Comparison of ENCODE assay signal across 21 mouse cellular contexts in the genomic region with DNA sequence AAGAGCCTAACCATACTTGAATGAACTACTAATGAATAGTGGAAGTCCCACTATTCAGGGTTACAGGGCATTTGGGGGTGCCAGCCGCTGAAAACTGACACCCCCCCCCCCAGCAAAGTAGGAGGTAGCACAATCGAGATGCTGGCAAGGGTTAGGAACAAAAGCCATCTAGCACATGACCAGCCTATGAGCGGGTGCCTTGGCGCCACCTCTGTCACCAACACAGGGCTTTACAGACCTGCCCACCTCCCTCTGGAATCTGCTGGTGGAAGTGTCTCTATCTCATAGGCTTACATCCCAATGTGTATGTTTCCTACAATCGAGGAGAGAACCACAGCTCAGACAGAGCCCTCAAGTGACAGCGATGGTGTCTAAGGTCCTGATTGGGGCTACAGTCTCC. TPM values are rescaled to one million over a fixed set of nuclear protein-coding genes. Genes with fewer than 3 reads are reported as not detected.
A peak's percentile ranks its signal among the peaks of the same experiment; 100 is the strongest.
DNase-seq lines count a peak whose midpoint lies in the region; ATAC-seq and TF ChIP-seq lines count a peak whose summit lies in the region.
"Had no signal": no experiment of that assay in that cellular context is flagged by ENCODE, and none has a peak within 500 bp of the region (broad histone marks: within the 10 kb centered on the region; RNA-seq: fewer than 3 reads in every experiment).

No protein-coding gene starts in this region.

- H3K4me1 ChIP-seq in spleen, adult 2 months (ENCODE audit: control insufficient read depth, insufficient read depth, insufficient read length), result peaks cover 60% of the 10 kb centered on the region
- peaks cover 85% of the 10 kb centered on the region for H3K4me1 ChIP-seq in embryonic facial prominence, embryonic 10.5 days
- peaks cover 29% of the 10 kb centered on the region for H3K4me1 ChIP-seq in limb, embryonic 11.5 days (ENCODE audit: control insufficient read depth, insufficient read depth, low read length)
- H3K4me1 ChIP-seq in liver, embryonic 16.5 days (ENCODE audit: control insufficient read depth, low read depth, low read length), result peaks cover 79% of the 10 kb centered on the region
- peaks cover 10% of the 10 kb centered on the region for H3K4me1 ChIP-seq in midbrain, embryonic 15.5 days
- peaks cover 22% of the 10 kb centered on the region for H3K4me1 ChIP-seq in midbrain, embryonic 13.5 days (replicated peaks)

- no peak for TF ChIP-seq CTCF in spleen, adult 2 months (IDR thresholded peaks at IDR 0.05; ENCODE audit: extremely low read depth, insufficient read depth, insufficient read length, insufficient replicate concordance)

- 56% methylated on average over 6 of the region's 6 CpGs for WGBS in spleen, adult 2 months
- WGBS in embryonic facial prominence, embryonic 10.5 days, result 85% methylated on average over 6 of the region's 6 CpGs
- WGBS in limb, embryonic 11.5 days, result 80% methylated on average over 6 of the region's 6 CpGs
- 72% methylated on average over 6 of the region's 6 CpGs for WGBS in liver, embryonic 16.5 days (ENCODE audit: insufficient replicate concordance)
- 83% methylated on average over 6 of the region's 6 CpGs for WGBS in midbrain, embryonic 15.5 days
- WGBS in midbrain, embryonic 13.5 days, result 86% methylated on average over 6 of the region's 6 CpGs

- H3K27ac ChIP-seq in spleen, adult 2 months (ENCODE audit: insufficient read depth, low read length), result peak overlapping the region; percentile 86
- H3K27ac ChIP-seq in embryonic facial prominence, embryonic 10.5 days (replicated peaks), result peak overlapping the region; percentile 45
- 0 out of 2 replicates have a peak overlapping the region, but pooled peaks have one; percentile 30 for H3K27ac ChIP-seq in limb, embryonic 11.5 days (replicated peaks; ENCODE audit: low read depth, low read length)
- peak overlapping the region; percentile 47 for H3K27ac ChIP-seq in liver, embryonic 16.5 days (ENCODE audit: low read length)
- H3K27ac ChIP-seq in midbrain, embryonic 15.5 days, result no peak overlapping the region
- no peak overlapping the region for H3K27ac ChIP-seq in midbrain, embryonic 13.5 days
- H3K27ac ChIP-seq: forebrain, embryonic 13.5 days; heart, embryonic 15.5 days; hindbrain, embryonic 15.5 days; kidney, embryonic 15.5 days had no signal

- no peak for DNase-seq in spleen, adult 2 months (ENCODE audit: low read depth in 1 of 2, low spot score in 2 of 2)
- no peak for DNase-seq in spleen, adult 18-20 months
- no peak for DNase-seq in embryonic facial prominence, embryonic 10.5 days (ENCODE audit: low spot score)
- DNase-seq in limb, embryonic 11.5 days (ENCODE audit: low spot score), result no peak
- DNase-seq: adrenal gland, adult 2 months; cerebellum, postnatal 10 days; gastrocnemius, postnatal 14 days; heart, adult 18-20 months; heart, postnatal 4 days; layer of hippocampus, postnatal 36 days; right cerebral cortex, postnatal 14 days had no signal

- no peak overlapping the region for H3K4me2 ChIP-seq in limb, embryonic 11.5 days (ENCODE audit: low read depth, severe bottlenecking)
- H3K4me2 ChIP-seq in liver, embryonic 16.5 days (ENCODE audit: low read depth, low read length), result no peak overlapping the region
- no peak overlapping the region for H3K4me2 ChIP-seq in midbrain, embryonic 15.5 days
- no peak overlapping the region for H3K4me2 ChIP-seq in midbrain, embryonic 13.5 days (replicated peaks)
- H3K4me2 ChIP-seq: forebrain, embryonic 13.5 days; heart, embryonic 15.5 days; hindbrain, embryonic 15.5 days; kidney, embryonic 15.5 days; midbrain, embryonic 11.5 days had no signal

- no peak overlapping the region for H3K9ac ChIP-seq in limb, embryonic 11.5 days (ENCODE audit: low read length)
- H3K9ac ChIP-seq in liver, embryonic 16.5 days (ENCODE audit: low read depth, low read length), result no peak overlapping the region
- no peak overlapping the region for H3K9ac ChIP-seq in midbrain, embryonic 15.5 days
- H3K9ac ChIP-seq in midbrain, embryonic 13.5 days (replicated peaks), result no peak overlapping the region
- H3K9ac ChIP-seq: forebrain, embryonic 13.5 days; heart, embryonic 15.5 days; hindbrain, embryonic 15.5 days; kidney, embryonic 15.5 days had no signal

- H3K4me3 ChIP-seq in spleen, adult 2 months (ENCODE audit: extremely low read depth, insufficient read depth, insufficient read length), result no peak overlapping the region
- H3K4me3 ChIP-seq in embryonic facial prominence, embryonic 10.5 days, result no peak overlapping the region
- H3K4me3 ChIP-seq in limb, embryonic 11.5 days (ENCODE audit: low read depth, low read length), result no peak overlapping the region
- no peak overlapping the region for H3K4me3 ChIP-seq in liver, embryonic 16.5 days (ENCODE audit: low read depth, low read length)
- H3K4me3 ChIP-seq in midbrain, embryonic 15.5 days, result no peak overlapping the region
- H3K4me3 ChIP-seq in midbrain, embryonic 13.5 days (replicated peaks), result no peak overlapping the region
- H3K4me3 ChIP-seq: forebrain, embryonic 13.5 days; heart, embryonic 15.5 days; hindbrain, embryonic 15.5 days; kidney, embryonic 15.5 days had no signal

- H3K36me3 ChIP-seq in spleen, adult 2 months (ENCODE audit: control insufficient read depth, insufficient read depth, low read length), result peaks cover 26% of the 10 kb centered on the region
- H3K36me3 ChIP-seq in embryonic facial prominence, embryonic 10.5 days (replicated peaks), result peaks cover 48% of the 10 kb centered on the region
- peaks cover 8% of the 10 kb centered on the region; the same call in 1 of the 2 replicates for H3K36me3 ChIP-seq in limb, embryonic 11.5 days (ENCODE audit: control insufficient read depth, insufficient read depth, low read length)
- peaks cover 30% of the 10 kb centered on the region for H3K36me3 ChIP-seq in liver, embryonic 16.5 days (ENCODE audit: control insufficient read depth, insufficient read depth)
- no peaks in the 10 kb centered on the region for H3K36me3 ChIP-seq in midbrain, embryonic 15.5 days (replicated peaks)
- no peaks in the 10 kb centered on the region for H3K36me3 ChIP-seq in midbrain, embryonic 13.5 days
- H3K36me3 ChIP-seq: hindbrain, embryonic 15.5 days had no signal

- ATAC-seq in limb, embryonic 11.5 days (ENCODE audit: insufficient number of reproducible peaks, low FRiP score, low TSS enrichment, low read depth), result no peak
- no peak for ATAC-seq in liver, embryonic 16.5 days (ENCODE audit: low read depth)
- no peak for ATAC-seq in cerebellum, adult (ENCODE audit: insufficient number of reproducible peaks, low FRiP score, low TSS enrichment)
- ATAC-seq in midbrain, embryonic 15.5 days (replicated peaks), result no peak
- no peak for ATAC-seq in midbrain, embryonic 13.5 days
- ATAC-seq: forebrain, embryonic 13.5 days; intestine, embryonic 16.5 days had no signal

- no peaks in the 10 kb centered on the region for H3K9me3 ChIP-seq in embryonic facial prominence, embryonic 10.5 days
- H3K9me3 ChIP-seq in limb, embryonic 11.5 days (ENCODE audit: control insufficient read depth, low read length), result no peaks in the 10 kb centered on the region
- H3K9me3 ChIP-seq in liver, embryonic 16.5 days (replicated peaks; ENCODE audit: control insufficient read depth, low read length), result no peaks in the 10 kb centered on the region
- no peaks in the 10 kb centered on the region for H3K9me3 ChIP-seq in midbrain, embryonic 15.5 days
- H3K9me3 ChIP-seq in midbrain, embryonic 13.5 days, result no peaks in the 10 kb centered on the region
- H3K9me3 ChIP-seq: forebrain, embryonic 13.5 days; heart, embryonic 15.5 days; hindbrain, embryonic 15.5 days; kidney, embryonic 15.5 days had no signal

- no peaks in the 10 kb centered on the region for H3K27me3 ChIP-seq in spleen, adult 2 months (ENCODE audit: control insufficient read depth, insufficient read depth, low read length)
- no peaks in the 10 kb centered on the region for H3K27me3 ChIP-seq in embryonic facial prominence, embryonic 10.5 days (replicated peaks; ENCODE audit: low read depth, poor library complexity, severe bottlenecking)
- H3K27me3 ChIP-seq in limb, embryonic 11.5 days (ENCODE audit: control insufficient read depth, insufficient read depth, low read length), result no peaks in the 10 kb centered on the region
- H3K27me3 ChIP-seq in liver, embryonic 16.5 days (ENCODE audit: control insufficient read depth, insufficient read depth, low read depth, low read length), result no peaks in the 10 kb centered on the region
- H3K27me3 ChIP-seq in midbrain, embryonic 15.5 days (replicated peaks), result no peaks in the 10 kb centered on the region
- no peaks in the 10 kb centered on the region for H3K27me3 ChIP-seq in midbrain, embryonic 13.5 days
- H3K27me3 ChIP-seq: forebrain, embryonic 13.5 days; heart, embryonic 15.5 days; hindbrain, embryonic 15.5 days; kidney, embryonic 15.5 days had no signal

- no peak for TF ChIP-seq POLR2A in spleen, adult 2 months (IDR thresholded peaks at IDR 0.05; ENCODE audit: low read depth, low read length)

RNA-seq across cellular contexts. Expression of a gene that starts 17.0 kb away (rescaled TPM):
- polyA plus RNA-seq in spleen, adult 2 months (2012; rRNA removed), result 26.7 and 29.8 TPM in 2 replicates
- 15.8 and 17.4 TPM in 2 replicates for polyA plus RNA-seq in embryonic facial prominence, embryonic 10.5 days (2016; fragmentation: Nextera tagmentation; extraction: Ambion mirVana)
- polyA plus RNA-seq in limb, embryonic 11.5 days (2014; fragmentation: Nextera tagmentation; extraction: Ambion mirVana), result 14.5 and 16.8 TPM in 2 replicates
- polyA plus RNA-seq in liver, embryonic 16.5 days (2015; fragmentation: Nextera tagmentation; extraction: Ambion mirVana), result 20.1 and 20.7 TPM in 2 replicates
- polyA plus RNA-seq in midbrain, embryonic 15.5 days (2015; fragmentation: Nextera tagmentation; extraction: Ambion mirVana), result 2.7 and 3.0 TPM in 2 replicates
- polyA plus RNA-seq in midbrain, embryonic 13.5 days (2015; fragmentation: Nextera tagmentation; extraction: Ambion mirVana), result 2.4 and 3.4 TPM in 2 replicates

RNA-seq across cellular contexts. Expression of a gene that starts 46.7 kb away (rescaled TPM):
- 6.9 and 7.7 TPM in 2 replicates for polyA plus RNA-seq in spleen, adult 2 months (2012; rRNA removed)
- 2.6 and 2.8 TPM in 2 replicates for polyA plus RNA-seq in embryonic facial prominence, embryonic 10.5 days (2016; fragmentation: Nextera tagmentation; extraction: Ambion mirVana)
- 2.2 and 2.6 TPM in 2 replicates for polyA plus RNA-seq in limb, embryonic 11.5 days (2014; fragmentation: Nextera tagmentation; extraction: Ambion mirVana)
- 0.97 and 1.2 TPM in 2 replicates for polyA plus RNA-seq in liver, embryonic 16.5 days (2015; fragmentation: Nextera tagmentation; extraction: Ambion mirVana)
- 3.8 and 4.3 TPM in 2 replicates for polyA plus RNA-seq in midbrain, embryonic 15.5 days (2015; fragmentation: Nextera tagmentation; extraction: Ambion mirVana)
- 1.9 and 2.4 TPM in 2 replicates for polyA plus RNA-seq in midbrain, embryonic 13.5 days (2015; fragmentation: Nextera tagmentation; extraction: Ambion mirVana)

Comparison
In these comparisons a context has a peak if more than half of its experiments do, and no peak if none do; other contexts are left out.
1. H3K27ac ChIP-seq: peak in spleen, adult 2 months (single experiment), embryonic facial prominence, embryonic 10.5 days (single experiment), limb, embryonic 11.5 days (single experiment) and liver, embryonic 16.5 days (single experiment); none in midbrain, embryonic 15.5 days (single experiment) and midbrain, embryonic 13.5 days (single experiment).